Mouse (Mus musculus): Measurements from ENCODE around the gene Itk. TPM values are rescaled to one million over a fixed set of nuclear protein-coding genes. Genes with fewer than 3 reads are reported as not detected.

Itk gene
- polyA plus RNA-seq, 1 experiment from 2014 or later, result 0.30 TPM

- Histone ChIP-seq H3K9me3 (ENCODE audit: control insufficient read depth, low read length) (no peaks in the 10 kb centered on the region), H3K27me3 (replicated peaks; ENCODE audit: control insufficient read depth, insufficient read depth, low read length) (no peaks in the 10 kb centered on the region), H3K27ac (ENCODE audit: low read depth) (no peak overlapping the region), H3K36me3 (ENCODE audit: control insufficient read depth, insufficient read depth, low read length) (no peaks in the 10 kb centered on the region), H3K4me3 (ENCODE audit: low read depth, low read length) (no peak overlapping the region), H3K9ac (ENCODE audit: low read length) (no peak overlapping the region), H3K4me1 (replicated peaks; ENCODE audit: control insufficient read depth, insufficient read depth, low read length) (peaks cover 9% of the 10 kb centered on the region; the same call in 1 of the 2 replicates), H3K4me2 (ENCODE audit: low read length) (no peak overlapping the region)
- WGBS, result 75% methylated on average over 9 of the region's 9 CpGs
- DNase-seq (ENCODE audit: low spot score) (no peak), ATAC-seq (replicated peaks; ENCODE audit: low FRiP score, low TSS enrichment, low read depth) (no peak)
These were observed 86.8 kb downstream of the Itk start for GRCm38 (mm10) chr11:46302471-46302870.

GRCm38 (mm10) chr11:46301579-46302248 lies 87.6 kb downstream of the Itk start:
- no peak overlapping the region for H3K4me2 ChIP-seq (ENCODE audit: low read length)
- ATAC-seq (replicated peaks; ENCODE audit: low FRiP score, low TSS enrichment, low read depth), result no peak
- no peak overlapping the region for H3K4me3 ChIP-seq (ENCODE audit: low read depth, low read length)
- WGBS, result 86% methylated on average over 23 of the region's 23 CpGs
- DNase-seq (ENCODE audit: low spot score), result no peak
- H3K27me3 ChIP-seq (replicated peaks; ENCODE audit: control insufficient read depth, insufficient read depth, low read length), result no peaks in the 10 kb centered on the region
- H3K36me3 ChIP-seq (ENCODE audit: control insufficient read depth, insufficient read depth, low read length), result no peaks in the 10 kb centered on the region
- no peak overlapping the region for H3K27ac ChIP-seq (ENCODE audit: low read depth)
- no peaks in the 10 kb centered on the region for H3K9me3 ChIP-seq (ENCODE audit: control insufficient read depth, low read length)
- no peak overlapping the region for H3K9ac ChIP-seq (ENCODE audit: low read length)
- H3K4me1 ChIP-seq (replicated peaks; ENCODE audit: control insufficient read depth, insufficient read depth, low read length), result peaks cover 9% of the 10 kb centered on the region; the same call in 1 of the 2 replicates

- no peaks in the 10 kb centered on the region for H3K9me3 ChIP-seq (ENCODE audit: control insufficient read depth, low read length)
- H3K27ac ChIP-seq (ENCODE audit: low read depth), result no peak overlapping the region
- no peak overlapping the region for H3K9ac ChIP-seq (ENCODE audit: low read length)
- no peak overlapping the region for H3K4me3 ChIP-seq (ENCODE audit: low read depth, low read length)
- H3K36me3 ChIP-seq (ENCODE audit: control insufficient read depth, insufficient read depth, low read length), result no peaks in the 10 kb centered on the region
- ATAC-seq (replicated peaks; ENCODE audit: low FRiP score, low TSS enrichment, low read depth), result no peak
- H3K4me2 ChIP-seq (ENCODE audit: low read length), result no peak overlapping the region
- H3K27me3 ChIP-seq (replicated peaks; ENCODE audit: control insufficient read depth, insufficient read depth, low read length), result no peaks in the 10 kb centered on the region
- DNase-seq (ENCODE audit: low spot score), result no peak
- peaks cover 9% of the 10 kb centered on the region; the same call in 1 of the 2 replicates for H3K4me1 ChIP-seq (replicated peaks; ENCODE audit: control insufficient read depth, insufficient read depth, low read length)
- 84% methylated on average over 6 of the region's 6 CpGs for WGBS
These were observed 89.4 kb downstream of the Itk start for GRCm38 (mm10) chr11:46299901-46300300.

GRCm38 (mm10) chr11:46298889-46299785 lies 90.2 kb downstream of the Itk start:
- Histone ChIP-seq H3K4me3 (ENCODE audit: low read depth, low read length) (no peak overlapping the region), H3K27ac (ENCODE audit: low read depth) (0 out of 2 replicates have a peak overlapping the region, but pooled peaks have one; percentile 38), H3K4me1 (replicated peaks; ENCODE audit: control insufficient read depth, insufficient read depth, low read length) (peaks cover 9% of the 10 kb centered on the region; the same call in 1 of the 2 replicates), H3K9me3 (ENCODE audit: control insufficient read depth, low read length) (no peaks in the 10 kb centered on the region), H3K9ac (ENCODE audit: low read length) (no peak overlapping the region), H3K4me2 (ENCODE audit: low read length) (no peak overlapping the region), H3K36me3 (ENCODE audit: control insufficient read depth, insufficient read depth, low read length) (no peaks in the 10 kb centered on the region), H3K27me3 (replicated peaks; ENCODE audit: control insufficient read depth, insufficient read depth, low read length) (no peaks in the 10 kb centered on the region)
- no peak for DNase-seq (ENCODE audit: low spot score)
- 43% methylated on average over 13 of the region's 13 CpGs for WGBS
- no peak for ATAC-seq (replicated peaks; ENCODE audit: low FRiP score, low TSS enrichment, low read depth)

GRCm38 (mm10) chr11:46294390-46294789 lies 94.9 kb downstream of the Itk start:
- H3K4me3 ChIP-seq (ENCODE audit: low read depth, low read length), result no peak overlapping the region
- H3K27me3 ChIP-seq (replicated peaks; ENCODE audit: control insufficient read depth, insufficient read depth, low read length), result no peaks in the 10 kb centered on the region
- peaks cover under 1% of the 10 kb centered on the region; the same call in 1 of the 2 replicates for H3K36me3 ChIP-seq (ENCODE audit: control insufficient read depth, insufficient read depth, low read length)
- no peak overlapping the region for H3K27ac ChIP-seq (ENCODE audit: low read depth)
- H3K9ac ChIP-seq (ENCODE audit: low read length), result no peak overlapping the region
- no peak for DNase-seq (ENCODE audit: low spot score)
- no peak overlapping the region for H3K4me2 ChIP-seq (ENCODE audit: low read length)
- no peaks in the 10 kb centered on the region for H3K9me3 ChIP-seq (ENCODE audit: control insufficient read depth, low read length)
- no peak for ATAC-seq (replicated peaks; ENCODE audit: low FRiP score, low TSS enrichment, low read depth)
- peaks cover 9% of the 10 kb centered on the region; the same call in 1 of the 2 replicates for H3K4me1 ChIP-seq (replicated peaks; ENCODE audit: control insufficient read depth, insufficient read depth, low read length)
- 87% methylated on average over 11 of the region's 11 CpGs for WGBS

GRCm38 (mm10) chr11:46293491-46293890 lies 95.8 kb downstream of the Itk start:
- Histone ChIP-seq H3K36me3 (ENCODE audit: control insufficient read depth, insufficient read depth, low read length) (peaks cover 5% of the 10 kb centered on the region; the same call in 1 of the 2 replicates), H3K27ac (ENCODE audit: low read depth) (no peak overlapping the region), H3K27me3 (replicated peaks; ENCODE audit: control insufficient read depth, insufficient read depth, low read length) (no peaks in the 10 kb centered on the region), H3K4me3 (ENCODE audit: low read depth, low read length) (no peak overlapping the region), H3K9ac (ENCODE audit: low read length) (no peak overlapping the region), H3K9me3 (ENCODE audit: control insufficient read depth, low read length) (no peaks in the 10 kb centered on the region), H3K4me1 (replicated peaks; ENCODE audit: control insufficient read depth, insufficient read depth, low read length) (peaks cover 3% of the 10 kb centered on the region; the same call in 1 of the 2 replicates), H3K4me2 (ENCODE audit: low read length) (no peak overlapping the region)
- ATAC-seq (replicated peaks; ENCODE audit: low FRiP score, low TSS enrichment, low read depth) (no peak), DNase-seq (ENCODE audit: low spot score) (no peak)
- WGBS, result 88% methylated on average over 5 of the region's 5 CpGs

- no peaks in the 10 kb centered on the region for H3K4me1 ChIP-seq (replicated peaks; ENCODE audit: control insufficient read depth, insufficient read depth, low read length)
- H3K9ac ChIP-seq (ENCODE audit: low read length), result no peak overlapping the region
- H3K4me3 ChIP-seq (ENCODE audit: low read depth, low read length), result no peak overlapping the region
- H3K4me2 ChIP-seq (ENCODE audit: low read length), result no peak overlapping the region
- 32% methylated on average over 10 of the region's 10 CpGs for WGBS
- DNase-seq (ENCODE audit: low spot score) (no peak), ATAC-seq (replicated peaks; ENCODE audit: low FRiP score, low TSS enrichment, low read depth) (0 out of 2 replicates have a peak, but pooled peaks have one; percentile 50)
- H3K36me3 ChIP-seq (ENCODE audit: control insufficient read depth, insufficient read depth, low read length), result peaks cover 5% of the 10 kb centered on the region; the same call in 1 of the 2 replicates
- no peaks in the 10 kb centered on the region for H3K27me3 ChIP-seq (replicated peaks; ENCODE audit: control insufficient read depth, insufficient read depth, low read length)
- no peak overlapping the region for H3K27ac ChIP-seq (ENCODE audit: low read depth)
- H3K9me3 ChIP-seq (ENCODE audit: control insufficient read depth, low read length), result no peaks in the 10 kb centered on the region
These were observed 98.3 kb downstream of the Itk start for GRCm38 (mm10) chr11:46290988-46291405.

- no peak overlapping the region for H3K4me3 ChIP-seq (ENCODE audit: low read depth, low read length)
- ATAC-seq (replicated peaks; ENCODE audit: low FRiP score, low TSS enrichment, low read depth) (no peak), DNase-seq (ENCODE audit: low spot score) (no peak)
- WGBS, result 89% methylated on average over 9 of the region's 9 CpGs
- H3K27me3 ChIP-seq (replicated peaks; ENCODE audit: control insufficient read depth, insufficient read depth, low read length), result no peaks in the 10 kb centered on the region
- no peak overlapping the region for H3K4me2 ChIP-seq (ENCODE audit: low read length)
- no peaks in the 10 kb centered on the region for H3K4me1 ChIP-seq (replicated peaks; ENCODE audit: control insufficient read depth, insufficient read depth, low read length)
- no peak overlapping the region for H3K27ac ChIP-seq (ENCODE audit: low read depth)
- no peaks in the 10 kb centered on the region for H3K9me3 ChIP-seq (ENCODE audit: control insufficient read depth, low read length)
- H3K36me3 ChIP-seq (ENCODE audit: control insufficient read depth, insufficient read depth, low read length), result peaks cover 5% of the 10 kb centered on the region; the same call in 1 of the 2 replicates
- H3K9ac ChIP-seq (ENCODE audit: low read length), result no peak overlapping the region
These were observed 99.8 kb downstream of the Itk start for GRCm38 (mm10) chr11:46289561-46289960.

Data from intestine, embryonic 14.5 days (tissue).